Mouse (Mus musculus): ENCODE results near the gene Ugt1a8.

The Ugt1a8 gene

GRCm38 (mm10) chr1:88235894-88236415 lies 148.3 kb downstream of the Ugt1a8 start:
- DNase-seq (ENCODE audit: low read depth) = no peak

- DNase-seq (ENCODE audit: low read depth) = no peak
Measured at GRCm38 (mm10) chr1:88237311-88237710, 149.7 kb downstream of the Ugt1a8 start.

- no peak for DNase-seq (ENCODE audit: low read depth)
Measured at GRCm38 (mm10) chr1:88238771-88239170, 151.2 kb downstream of the Ugt1a8 start.

GRCm38 (mm10) chr1:88240072-88240471 lies 152.5 kb downstream of the Ugt1a8 start:
- no peak for DNase-seq (ENCODE audit: low read depth)

- no peak for DNase-seq (ENCODE audit: low read depth)
Measured at GRCm38 (mm10) chr1:88240579-88240978, 153.0 kb downstream of the Ugt1a8 start.

- no peak for DNase-seq (ENCODE audit: low read depth)
Measured at GRCm38 (mm10) chr1:88243861-88244260, 156.2 kb downstream of the Ugt1a8 start.

- no peak for DNase-seq (ENCODE audit: low read depth)
Measured at GRCm38 (mm10) chr1:88245881-88246280, 158.3 kb downstream of the Ugt1a8 start.

GRCm38 (mm10) chr1:88246386-88246785 lies 158.8 kb downstream of the Ugt1a8 start:
- no peak for DNase-seq (ENCODE audit: low read depth)

- DNase-seq (ENCODE audit: low read depth) = no peak
Measured at GRCm38 (mm10) chr1:88247660-88248059, 160.0 kb downstream of the Ugt1a8 start.

- no peak for DNase-seq (ENCODE audit: low read depth)
Measured at GRCm38 (mm10) chr1:88248658-88249057, 161.0 kb downstream of the Ugt1a8 start.

- no peak for DNase-seq (ENCODE audit: low read depth)
Measured at GRCm38 (mm10) chr1:88249596-88249995, 162.0 kb downstream of the Ugt1a8 start.

- no peak for DNase-seq (ENCODE audit: low read depth)
Measured at GRCm38 (mm10) chr1:88250023-88250422, 162.4 kb downstream of the Ugt1a8 start.

- DNase-seq (ENCODE audit: low read depth) = no peak
Measured at GRCm38 (mm10) chr1:88253106-88253505, 165.5 kb downstream of the Ugt1a8 start.

GRCm38 (mm10) chr1:88253540-88253939 lies 165.9 kb downstream of the Ugt1a8 start:
- no peak for DNase-seq (ENCODE audit: low read depth)

GRCm38 (mm10) chr1:88254793-88255465 lies 167.3 kb downstream of the Ugt1a8 start:
- no peak for DNase-seq (ENCODE audit: low read depth)

GRCm38 (mm10) chr1:88255466-88255857 lies 167.8 kb downstream of the Ugt1a8 start:
- DNase-seq (ENCODE audit: low read depth) = no peak

- DNase-seq (ENCODE audit: low read depth) = no peak
Measured at GRCm38 (mm10) chr1:88255989-88256754, 168.6 kb downstream of the Ugt1a8 start.

GRCm38 (mm10) chr1:88256886-88257663 lies 169.5 kb downstream of the Ugt1a8 start:
- DNase-seq (ENCODE audit: low read depth) = no peak

GRCm38 (mm10) chr1:88257681-88258080 lies 170.1 kb downstream of the Ugt1a8 start:
- no peak for DNase-seq (ENCODE audit: low read depth)

- DNase-seq (ENCODE audit: low read depth) = peak; percentile 32
Measured at GRCm38 (mm10) chr1:88258361-88258760, 170.7 kb downstream of the Ugt1a8 start.

- DNase-seq (ENCODE audit: low read depth) = peak; percentile 34
Measured at GRCm38 (mm10) chr1:88258881-88259642, 171.4 kb downstream of the Ugt1a8 start.

- DNase-seq (ENCODE audit: low read depth) = no peak
Measured at GRCm38 (mm10) chr1:88259643-88260024, 172.0 kb downstream of the Ugt1a8 start.

Measured in induced T-regulatory cell, adult 2 months (primary cell).